Mouse (Mus musculus): ENCODE measurements around the gene Pik3c2g.
A peak's percentile ranks its signal among the peaks of the same experiment; 100 is the strongest.

Pik3c2g gene

DNA sequence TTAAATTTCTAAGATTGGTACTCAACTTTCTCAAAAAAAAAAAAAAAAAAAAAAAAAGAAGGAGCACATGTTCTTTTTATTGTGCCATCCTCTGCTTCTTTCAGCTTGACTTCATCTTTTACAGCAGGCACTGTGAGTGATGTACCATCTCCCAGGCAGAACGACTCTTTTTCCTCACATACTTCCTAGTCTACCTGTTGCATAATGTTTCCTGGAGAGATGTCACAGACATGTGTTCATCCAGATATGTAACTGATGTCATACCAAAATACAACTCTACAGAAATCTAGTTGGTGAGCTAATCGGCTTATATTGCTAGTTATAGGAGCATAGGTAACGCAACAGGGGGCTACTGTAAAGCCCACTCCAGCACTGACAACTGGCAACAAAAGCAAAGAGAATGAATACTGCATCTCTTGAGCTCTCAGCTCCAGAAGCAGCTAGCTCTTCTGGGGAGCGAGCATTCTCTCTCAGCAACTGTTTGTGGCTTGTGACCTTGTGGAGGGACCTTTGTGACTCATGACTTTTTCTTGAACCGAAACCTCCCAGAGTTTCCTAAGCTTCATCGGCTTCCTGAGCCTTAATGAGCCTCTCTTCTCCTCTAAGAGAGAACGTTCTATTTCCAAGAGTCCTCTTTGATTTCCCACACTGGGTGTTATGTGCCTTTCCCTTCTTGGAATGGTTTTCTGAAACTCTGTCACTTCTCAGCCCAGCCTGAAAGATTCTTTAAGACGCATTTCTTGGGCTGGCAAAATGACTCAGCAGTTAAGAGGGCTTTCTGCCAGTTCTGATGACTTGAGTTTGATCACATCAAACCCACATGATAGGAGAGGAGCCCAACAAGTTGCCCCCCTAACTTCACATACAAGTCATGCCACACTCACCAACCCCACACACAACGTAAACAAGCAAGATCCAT lies 148.9 kb downstream of the Pik3c2g start:
- no peak for DNase-seq (ENCODE audit: low read depth, low spot score)

DNA sequence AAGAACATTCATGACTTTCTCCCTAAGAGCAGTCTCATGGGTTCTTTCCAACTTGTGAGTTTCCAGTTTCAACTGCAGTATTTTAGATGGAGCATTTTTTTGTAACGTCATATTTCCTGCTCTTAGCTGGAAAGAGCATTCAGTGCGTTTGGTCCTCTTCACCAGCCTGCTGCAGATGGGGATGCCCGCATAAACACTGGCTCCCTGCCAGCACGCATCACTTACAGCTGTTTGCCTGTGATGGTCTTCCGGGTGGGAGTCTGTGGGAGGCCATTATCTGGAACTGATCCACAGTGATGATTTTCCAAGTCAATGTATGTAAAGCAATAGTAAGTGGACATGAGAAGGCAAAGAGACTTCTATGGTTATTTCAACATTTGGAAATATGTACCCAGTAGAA lies 151.3 kb downstream of the Pik3c2g start:
- DNase-seq (ENCODE audit: low read depth, low spot score) = no peak

DNA sequence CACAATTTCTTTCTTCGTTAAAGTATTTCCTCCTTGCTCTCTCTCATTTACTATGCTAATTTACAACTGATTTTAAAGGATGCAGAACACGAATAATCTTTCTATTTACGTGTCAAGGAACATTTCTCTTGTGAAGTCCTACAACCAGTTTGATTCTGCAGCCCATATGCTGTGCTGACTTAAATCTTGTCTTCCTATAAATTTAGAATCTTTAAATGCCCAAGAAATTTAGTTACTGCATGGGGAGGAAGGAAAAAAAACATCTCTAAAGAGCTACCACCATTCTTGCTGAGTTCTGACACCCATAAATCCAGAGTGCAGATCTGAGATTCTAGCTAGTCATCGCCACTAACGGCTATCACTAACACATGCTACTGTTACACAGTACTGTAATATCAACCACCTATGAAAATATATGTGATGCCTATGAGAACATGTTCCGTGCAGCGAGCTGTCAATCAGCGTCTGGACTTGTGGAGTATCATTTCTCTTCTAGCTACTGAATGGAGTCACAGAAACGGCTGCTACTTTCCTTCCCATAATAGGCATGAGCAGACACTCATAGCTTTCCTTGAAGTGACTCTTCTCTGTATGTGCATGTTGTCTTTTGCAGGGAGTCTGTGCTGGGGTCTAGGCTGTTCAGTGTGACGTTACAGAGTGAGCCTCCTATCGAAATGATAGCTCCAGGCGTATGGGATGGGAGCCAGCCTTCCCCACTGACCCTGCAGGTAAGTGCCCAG lies 155.8 kb downstream of the Pik3c2g start:
- DNase-seq (ENCODE audit: low read depth, low spot score) = no peak

DNA sequence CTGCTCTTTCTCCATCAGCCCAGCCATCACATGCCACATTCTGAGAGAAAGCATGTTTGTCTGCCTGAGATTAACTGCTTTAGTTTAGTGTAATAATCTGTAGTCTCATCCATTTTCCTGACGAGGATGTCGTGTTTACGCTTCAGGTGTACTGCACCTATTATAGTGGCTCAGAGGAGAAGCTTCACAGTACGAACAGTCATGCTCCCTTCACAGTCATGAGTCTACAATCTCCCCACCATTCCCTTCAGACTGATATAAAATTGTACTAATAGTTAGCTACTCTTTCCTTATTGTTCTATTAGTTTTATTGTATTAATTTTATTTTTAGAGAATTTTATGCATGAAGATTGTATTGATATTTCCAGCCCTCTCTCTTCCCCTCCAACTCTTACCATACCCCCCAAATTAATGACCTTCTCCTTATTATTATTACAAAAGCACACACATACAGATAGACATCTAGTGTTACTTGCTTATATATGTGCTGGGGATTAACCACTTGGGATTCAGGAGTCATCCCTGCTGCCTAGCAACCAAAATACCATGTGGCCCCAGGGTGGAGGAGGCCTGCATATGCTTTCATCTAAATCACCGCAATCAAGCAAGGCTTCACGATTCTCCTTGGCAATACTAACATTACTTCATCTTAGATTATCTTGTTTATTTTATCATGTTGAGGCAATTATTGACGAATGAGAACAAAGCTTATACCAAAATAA lies 159.9 kb downstream of the Pik3c2g start:
- DNase-seq (ENCODE audit: low read depth, low spot score) = no peak

DNA sequence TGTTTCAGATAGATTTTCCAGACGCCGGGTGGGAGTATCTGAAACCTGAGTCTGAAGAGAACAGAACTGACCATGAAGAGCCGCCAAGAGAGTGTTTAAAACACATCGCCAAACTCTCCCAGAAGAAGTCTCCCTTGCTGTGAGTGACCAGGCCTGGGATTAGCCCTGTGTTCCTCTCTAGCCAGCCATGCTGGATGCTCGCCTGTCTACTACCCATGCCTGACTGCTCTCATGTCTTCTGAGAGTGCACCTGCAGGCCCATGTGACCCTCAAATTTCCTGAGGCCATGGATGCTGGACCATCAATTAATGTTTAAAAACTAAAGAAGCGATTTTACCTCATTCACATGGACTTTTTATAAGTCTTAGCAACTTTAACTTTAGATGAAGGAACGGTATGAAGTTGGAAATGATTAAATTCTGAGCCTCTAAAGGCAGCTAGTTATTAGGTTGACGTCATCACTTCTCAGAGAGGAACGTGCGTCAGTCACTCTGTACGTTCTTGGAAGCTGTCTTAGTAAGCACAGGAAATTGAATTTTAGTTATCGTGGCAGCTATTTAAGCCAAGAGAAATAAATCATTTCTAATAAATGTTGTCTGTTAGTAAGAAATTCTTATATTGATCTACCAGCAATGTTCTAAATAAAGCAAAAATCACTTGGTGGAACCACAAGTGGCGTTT lies 161.2 kb downstream of the Pik3c2g start:
- no peak for DNase-seq (ENCODE audit: low read depth, low spot score)

DNA sequence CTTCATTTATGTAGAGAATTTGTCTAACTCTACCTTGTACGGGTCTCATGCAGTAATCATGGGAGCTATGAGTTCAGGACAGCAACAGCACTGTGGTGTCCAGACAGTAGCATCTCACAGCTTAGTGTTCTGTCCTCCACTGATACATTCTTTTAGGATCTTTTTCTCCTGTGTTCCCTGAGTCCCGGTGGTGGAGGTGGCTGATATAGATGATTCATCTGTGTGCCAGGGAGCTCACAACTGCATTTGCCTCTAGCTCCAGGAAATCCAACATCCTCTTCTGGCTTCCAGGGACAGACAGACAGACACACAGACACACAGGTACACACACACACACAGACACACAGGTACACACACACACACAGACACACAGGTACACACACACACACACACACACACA lies 163.6 kb downstream of the Pik3c2g start:
- DNase-seq (ENCODE audit: low read depth, low spot score) = no peak

DNA sequence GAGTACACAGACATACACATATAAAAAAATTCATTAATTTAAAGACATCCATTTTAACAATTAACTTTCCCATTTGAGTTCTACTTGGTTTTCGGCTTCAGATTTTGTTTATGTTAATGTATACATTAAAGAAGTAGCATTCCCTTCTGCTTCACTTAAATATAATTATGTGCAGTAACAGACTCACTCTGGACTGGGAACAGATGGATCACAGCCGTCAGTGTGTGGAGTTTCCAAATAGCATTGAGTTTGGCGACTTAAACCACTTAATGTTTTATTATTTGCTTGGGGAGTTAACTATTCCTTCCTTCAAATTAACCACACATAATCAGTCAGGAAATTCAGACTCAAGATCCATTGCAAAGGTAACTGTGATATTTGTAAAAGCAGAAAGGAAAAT lies 164.0 kb downstream of the Pik3c2g start:
- no peak for DNase-seq (ENCODE audit: low read depth, low spot score)

DNA sequence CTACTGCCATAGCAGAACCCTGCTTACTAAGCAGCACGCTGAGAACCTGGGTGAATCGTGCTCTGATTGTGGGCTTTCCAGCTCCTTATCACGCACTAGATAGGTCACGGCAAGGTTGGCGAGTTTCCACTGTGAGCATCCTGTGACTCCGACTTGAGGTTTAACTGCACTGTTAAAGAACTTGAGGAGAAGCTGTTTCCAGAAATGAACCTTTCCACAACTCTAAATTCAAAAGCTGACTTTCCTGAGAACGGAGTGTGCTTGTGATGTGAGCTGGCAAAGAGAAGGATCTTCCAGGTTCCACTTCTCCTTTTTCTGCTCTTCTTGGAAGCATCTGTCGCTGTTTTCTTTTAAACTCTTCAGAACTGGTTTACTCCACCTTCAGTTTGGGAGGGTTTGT lies 170.9 kb downstream of the Pik3c2g start:
- DNase-seq (ENCODE audit: low read depth, low spot score) = no peak

DNA sequence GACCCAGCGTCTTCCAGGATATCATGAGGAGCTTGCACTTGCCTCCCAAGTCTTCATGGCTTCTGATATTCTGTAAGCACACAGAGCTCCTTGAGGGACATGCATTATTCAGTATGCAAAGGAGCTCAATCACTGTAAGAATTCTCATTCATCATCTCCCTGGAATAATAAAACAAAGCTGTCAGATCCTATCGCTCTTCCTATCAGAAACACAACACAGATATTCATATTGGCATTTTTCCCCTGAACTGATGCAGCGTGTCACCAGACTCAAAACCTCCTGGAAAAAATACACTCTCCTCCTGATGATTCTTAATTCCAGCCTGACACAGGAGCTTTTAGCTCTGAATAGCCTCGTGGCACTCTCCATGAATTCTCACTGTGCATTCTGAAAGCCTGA lies 174.0 kb downstream of the Pik3c2g start:
- no peak for DNase-seq (ENCODE audit: low read depth, low spot score)

DNA sequence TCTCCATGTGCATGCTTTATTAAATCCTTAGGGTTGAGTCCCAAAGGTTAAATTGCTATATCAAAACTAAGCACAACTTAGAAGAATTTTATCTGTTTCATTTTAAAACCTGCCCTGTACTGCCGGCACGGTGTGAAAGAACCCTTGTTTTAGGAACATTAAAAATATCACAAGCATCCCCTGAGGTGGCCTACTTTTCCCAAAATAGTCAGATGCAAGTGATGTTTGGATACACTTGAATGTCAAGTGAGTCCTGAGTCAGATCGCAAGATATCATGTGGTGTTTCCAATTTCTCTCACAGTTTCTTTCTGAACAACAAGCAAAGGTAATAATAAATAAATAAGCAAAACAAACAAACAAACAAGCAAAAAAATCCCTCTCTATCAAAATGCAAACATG lies 177.4 kb downstream of the Pik3c2g start:
- no peak for DNase-seq (ENCODE audit: low read depth, low spot score)

DNA sequence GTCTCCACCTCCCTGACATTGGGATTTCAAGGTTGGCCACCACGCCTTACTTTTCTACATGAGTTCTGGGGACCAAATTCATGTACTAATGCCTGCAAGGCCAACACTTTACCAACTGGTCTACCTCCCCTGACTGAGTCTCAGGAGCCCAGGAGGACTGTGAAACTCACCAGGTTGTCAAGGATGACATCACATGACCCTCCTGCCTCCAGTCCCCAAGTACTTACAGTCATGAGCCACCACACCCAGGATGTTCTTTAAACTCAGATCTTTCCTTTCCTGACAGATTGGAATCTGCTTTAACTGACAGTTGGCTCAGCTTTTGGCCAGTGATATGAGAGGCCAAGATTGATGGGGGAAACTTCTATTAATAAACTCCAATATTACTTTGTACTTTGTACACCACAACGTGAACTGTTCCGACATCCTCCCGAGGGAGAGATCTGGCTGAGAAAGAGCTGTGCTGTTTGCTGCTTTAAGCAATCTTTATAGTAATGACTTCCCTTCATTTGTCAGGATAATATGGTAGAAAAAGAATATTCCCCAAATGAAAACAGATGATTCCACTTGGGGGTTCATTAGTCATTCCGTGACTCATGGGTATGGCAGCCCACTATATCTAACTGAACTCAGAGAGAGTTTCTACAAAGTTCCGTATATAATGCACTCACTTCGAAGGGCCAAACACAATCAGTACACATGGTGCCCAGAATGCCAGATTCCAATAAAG lies 182.9 kb downstream of the Pik3c2g start:
- DNase-seq (ENCODE audit: low read depth, low spot score) = no peak

DNA sequence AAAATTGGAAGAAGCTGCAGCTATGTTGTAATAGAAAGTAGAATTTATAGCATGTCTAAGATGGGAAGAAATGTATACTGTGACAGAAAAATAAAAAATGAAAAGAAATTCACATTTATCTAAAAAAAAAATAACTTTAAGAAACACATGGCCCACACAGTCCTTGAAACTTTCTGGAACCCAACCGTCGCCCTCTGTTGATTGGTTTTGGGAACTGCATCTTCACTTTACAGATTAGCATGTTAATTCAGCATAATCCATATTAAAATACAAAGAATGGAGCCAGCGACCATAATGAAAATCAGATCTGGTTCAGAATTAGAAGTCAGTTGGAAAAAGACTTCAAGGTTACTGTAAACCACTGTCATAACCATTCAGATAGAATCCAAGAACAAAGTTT lies 183.5 kb downstream of the Pik3c2g start:
- no peak for DNase-seq (ENCODE audit: low read depth, low spot score)

DNA sequence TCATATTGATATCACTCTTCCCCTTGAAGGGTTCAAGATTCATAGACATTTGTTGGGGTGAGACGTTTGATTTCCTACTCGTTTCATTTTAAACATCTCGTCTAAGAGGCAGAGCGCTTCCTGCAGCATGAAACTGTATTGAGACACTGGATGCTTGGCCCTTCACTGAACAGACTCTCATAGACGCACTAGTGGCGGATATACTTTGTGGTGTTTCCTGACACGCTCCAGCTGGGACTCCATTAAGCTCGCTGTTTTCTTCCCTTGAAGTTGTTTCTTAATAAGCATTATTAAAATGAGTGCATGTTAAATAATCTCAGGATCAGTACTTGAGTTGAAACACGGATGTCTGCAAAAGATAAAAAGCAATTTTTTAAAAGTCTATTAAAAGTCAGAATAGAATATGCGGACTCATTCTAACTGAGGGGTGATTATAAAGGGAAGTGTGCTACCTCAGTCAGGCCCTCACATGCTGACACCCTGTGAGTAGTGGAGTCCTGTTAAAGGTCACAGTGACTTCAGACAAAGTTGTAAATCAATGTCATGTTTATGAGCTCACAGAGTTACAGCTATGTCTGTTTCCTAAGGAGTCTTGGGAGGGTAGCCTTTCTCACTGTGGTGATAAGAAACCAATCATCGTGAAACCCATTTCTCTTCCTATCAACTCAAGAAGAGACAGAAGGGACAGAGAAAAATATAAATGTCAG lies 190.7 kb downstream of the Pik3c2g start:
- no peak for DNase-seq (ENCODE audit: low read depth, low spot score)

DNA sequence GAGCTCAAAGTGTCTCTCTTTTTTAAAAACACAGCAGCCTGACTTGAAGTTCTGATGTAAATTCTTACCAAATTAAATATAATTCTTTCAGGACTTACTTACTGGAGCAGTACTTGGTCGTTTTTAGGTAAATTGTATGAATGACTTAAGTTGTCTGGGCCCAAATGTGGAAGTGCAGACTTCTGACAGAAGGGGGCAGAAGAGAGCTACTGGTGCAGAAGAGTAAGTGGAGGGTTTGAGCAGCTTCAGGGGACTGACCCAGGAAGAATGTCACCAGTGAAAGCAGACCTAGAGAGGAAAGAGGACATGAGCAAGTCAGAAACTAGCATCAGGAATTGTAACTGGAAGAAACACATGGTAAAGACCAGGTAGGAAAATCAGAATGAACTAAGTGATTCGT lies 193.0 kb downstream of the Pik3c2g start:
- DNase-seq (ENCODE audit: low read depth, low spot score) = peak; percentile 9

DNA sequence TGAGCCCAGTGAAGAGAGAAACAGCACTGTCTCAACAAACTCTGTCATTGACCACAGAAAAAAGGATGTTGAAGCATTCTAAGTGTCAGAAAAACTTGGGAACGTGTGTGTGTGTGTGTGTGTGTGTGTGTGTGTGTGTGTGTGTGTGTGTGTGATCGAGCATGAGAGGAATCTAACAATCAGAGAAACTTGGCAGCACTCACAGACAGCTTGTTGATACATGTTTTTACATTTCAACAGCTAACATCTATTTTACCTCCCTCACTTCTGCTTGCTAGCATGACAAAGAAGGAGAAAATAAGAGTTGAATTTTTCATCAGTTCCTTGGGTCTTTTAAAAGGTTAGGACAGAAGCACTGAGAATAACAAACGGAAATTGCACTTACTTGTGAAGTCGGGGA lies 202.5 kb downstream of the Pik3c2g start:
- no peak for DNase-seq (ENCODE audit: low read depth, low spot score)

DNA sequence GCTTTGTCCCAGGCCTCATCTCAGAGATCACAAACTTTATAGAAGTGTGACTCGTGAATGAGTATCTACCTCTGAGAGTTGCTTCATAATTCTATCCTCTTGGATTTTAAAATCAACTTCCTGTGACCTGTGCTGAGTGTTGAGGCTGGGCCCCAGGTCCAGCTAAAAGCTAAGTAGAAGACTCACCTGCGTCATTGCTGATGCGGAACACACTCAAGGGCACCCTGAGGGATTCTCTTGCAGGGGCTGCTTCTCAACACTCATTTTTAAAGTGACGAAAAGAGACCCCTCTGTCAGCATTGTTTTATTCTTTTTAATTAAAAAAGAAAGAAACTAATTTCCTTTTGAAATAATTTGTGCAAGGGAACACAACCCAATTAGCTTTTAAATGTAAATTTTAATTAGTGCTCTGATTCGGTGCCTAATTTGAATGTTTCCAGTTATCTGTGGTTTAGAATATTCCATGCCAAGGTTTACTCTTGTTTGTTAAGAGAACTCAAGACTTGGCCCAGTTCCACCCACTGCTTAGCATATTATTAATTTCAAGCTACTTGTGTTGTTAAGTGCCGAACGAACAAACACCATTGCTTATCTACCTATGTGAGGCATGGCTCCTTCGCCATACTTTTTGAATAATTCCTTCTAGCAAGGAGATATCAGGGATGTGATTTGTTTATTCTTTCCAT lies 212.7 kb downstream of the Pik3c2g start:
- no peak for DNase-seq (ENCODE audit: low read depth, low spot score)

DNA sequence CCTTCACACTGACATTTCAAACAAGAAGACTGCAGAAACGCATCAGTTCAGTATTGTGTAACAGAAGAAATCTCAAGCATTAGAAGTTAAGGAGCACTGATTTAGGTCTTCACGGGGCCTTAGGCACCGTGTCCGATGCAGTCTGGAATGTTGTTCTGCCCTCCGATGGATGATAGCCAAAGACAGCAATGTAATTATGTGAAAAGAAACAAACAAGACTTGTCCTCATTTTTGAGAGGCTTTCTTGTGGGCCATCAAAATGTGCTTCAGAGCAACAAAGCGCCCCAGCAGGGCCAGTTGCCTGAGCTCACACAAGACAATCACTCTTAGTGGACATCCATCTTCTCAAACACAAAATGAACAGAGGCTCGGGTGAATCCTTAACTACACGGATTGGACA lies 234.9 kb downstream of the Pik3c2g start:
- DNase-seq (ENCODE audit: low read depth, low spot score) = no peak

DNA sequence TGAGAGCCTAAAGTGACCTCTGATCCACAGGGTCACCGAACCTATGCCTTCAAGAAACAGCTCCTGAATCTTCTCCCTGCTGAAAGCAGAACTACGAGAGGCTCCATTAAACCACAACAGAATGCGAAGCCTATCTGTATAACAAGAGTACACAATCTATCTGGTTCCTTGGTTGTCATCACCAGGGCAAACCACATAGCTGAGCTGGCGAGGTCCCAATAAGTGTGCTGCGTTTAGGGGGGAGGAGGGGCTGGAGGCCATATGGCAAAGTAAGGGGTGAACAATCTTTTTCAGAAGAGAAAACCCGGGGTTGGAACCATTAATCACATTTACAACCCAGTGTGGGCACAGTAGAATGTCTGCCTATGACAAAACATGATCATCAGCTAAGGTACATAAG lies 251.2 kb downstream of the Pik3c2g start:
- no peak for DNase-seq (ENCODE audit: low read depth, low spot score)

DNA sequence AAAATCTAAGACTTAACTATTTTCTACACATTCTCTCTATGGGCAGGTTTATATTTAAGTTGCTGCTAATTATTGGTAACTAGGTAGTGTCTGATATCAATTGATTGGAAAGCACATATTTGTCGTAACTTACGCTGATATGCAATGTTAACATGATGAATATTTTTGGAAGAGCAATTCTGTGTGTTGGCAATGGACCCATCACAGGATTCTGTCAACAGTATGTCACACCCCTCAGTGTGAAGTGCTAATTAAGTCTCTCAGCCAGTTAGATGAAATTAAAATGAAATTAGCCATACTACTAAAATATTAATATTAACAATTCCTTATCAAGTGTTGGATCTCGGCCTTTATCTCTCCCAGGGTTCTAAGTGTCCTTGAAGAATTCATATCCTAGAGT lies 251.7 kb downstream of the Pik3c2g start:
- no peak for DNase-seq (ENCODE audit: low read depth, low spot score)

DNA sequence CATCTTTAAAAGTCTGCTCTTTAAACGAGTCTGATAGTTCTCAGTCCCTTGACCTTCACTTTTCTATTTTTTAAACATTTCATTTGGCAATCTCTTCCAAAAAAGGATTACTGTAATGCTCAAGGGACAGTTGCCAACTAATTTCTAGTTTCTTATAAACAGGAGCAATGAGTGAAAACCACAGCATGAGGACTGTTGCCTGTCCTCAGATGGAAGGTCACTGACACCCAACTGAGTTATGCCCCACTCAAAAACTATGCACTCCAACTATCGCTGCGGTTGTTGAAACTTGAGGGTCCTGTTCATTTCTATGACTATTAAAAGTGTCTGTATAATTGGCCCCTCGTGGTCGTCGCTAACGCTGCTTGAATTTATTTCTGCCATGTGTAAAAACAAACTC lies 252.9 kb downstream of the Pik3c2g start:
- no peak for DNase-seq (ENCODE audit: low read depth, low spot score)
